Mouse (Mus musculus) erythroblast, embryonic 14.5 days (primary cell): ENCODE measurements around the gene Isyna1. TPM values are rescaled to one million over a fixed set of nuclear protein-coding genes. Genes with fewer than 3 reads are reported as not detected.

Source experiments
- H3K27me3 ChIP-seq: 2 replicates; pipeline ENCODE4 v1.6.1; 2012; ENCODE audit warnings: inconsistent platforms; ENCODE audit not compliant: control insufficient read depth
- H3K36me3 ChIP-seq: 2 replicates; pipeline ENCODE4 v1.6.1; 2012; ENCODE audit warnings: mild to moderate bottlenecking, inconsistent platforms; ENCODE audit not compliant: control insufficient read depth
- H3K4me1 ChIP-seq: 2 replicates; pipeline ENCODE4 v1.6.1; 2012; ENCODE audit warnings: inconsistent platforms; ENCODE audit not compliant: control insufficient read depth
- H3K4me3 ChIP-seq: replicated peaks from 2 replicates; pipeline ENCODE3; 2012; ENCODE audit warnings: moderate library complexity, mild to moderate bottlenecking, inconsistent platforms
- H3K9me3 ChIP-seq: 2 replicates; pipeline ENCODE4 v1.6.1; 2012; ENCODE audit warnings: low read length, inconsistent platforms, mixed read lengths; ENCODE audit not compliant: control insufficient read depth
- GATA1 ChIP-seq: IDR thresholded peaks from 2 replicates; pipeline ENCODE4 v1.6.1; 2012; ENCODE audit warnings: low read length, inconsistent platforms, mixed read lengths
- TAL1 ChIP-seq: IDR thresholded peaks from 3 replicates; pipeline ENCODE4 v1.6.1; 2012; ENCODE audit warnings: low read length, inconsistent platforms, mixed read lengths
- polyA plus RNA-seq: library from polyadenylated mRNA; stranded (reverse); fragments of >175 nt; gene quantifications from 2 replicates; pipeline ENCODE4 v1.2.3, GENCODE M21; 2012

Gene Isyna1
- polyA plus RNA-seq, 1 experiment = 13.4 TPM

- no peak overlapping the region for H3K4me3 ChIP-seq
- H3K27me3 ChIP-seq = peaks cover 16% of the 10 kb centered on the region
- H3K9me3 ChIP-seq = no peaks in the 10 kb centered on the region
- H3K36me3 ChIP-seq = no peaks in the 10 kb centered on the region
- TF ChIP-seq TAL1 (no peak), GATA1 (no peak)
- H3K4me1 ChIP-seq = peaks cover 30% of the 10 kb centered on the region
These were observed 41.4 kb downstream of the Isyna1 start for GRCm38 (mm10) chr8:70635527-70635926.

DNA sequence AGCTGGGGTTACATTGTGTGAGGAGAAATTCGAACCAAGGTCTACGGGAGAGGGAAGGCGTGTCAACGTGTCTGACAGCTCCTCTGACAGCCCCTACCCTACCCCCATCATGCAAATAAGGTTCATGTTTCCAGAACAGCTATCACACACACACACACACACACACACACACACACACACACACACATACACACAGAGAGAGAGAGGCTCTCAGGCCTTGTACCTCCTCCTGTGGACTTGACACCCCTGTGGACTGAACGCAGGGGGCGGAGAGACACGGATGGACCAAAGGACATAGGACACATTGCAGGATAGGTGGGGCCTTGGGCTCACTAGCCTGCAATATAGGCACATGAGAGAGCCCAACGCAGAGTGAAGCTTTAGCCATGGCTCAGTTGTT is 42.7 kb downstream of the Isyna1 start:
- Histone ChIP-seq H3K4me1 (peaks cover 18% of the 10 kb centered on the region), H3K36me3 (no peaks in the 10 kb centered on the region), H3K9me3 (no peaks in the 10 kb centered on the region), H3K27me3 (peaks cover 4% of the 10 kb centered on the region), H3K4me3 (no peak overlapping the region)
- TF ChIP-seq GATA1 = no peak
- TF ChIP-seq TAL1 = no peak

- TF ChIP-seq TAL1 = no peak
- no peak for TF ChIP-seq GATA1
- H3K36me3 ChIP-seq = no peaks in the 10 kb centered on the region
- H3K4me1 ChIP-seq = peaks cover 23% of the 10 kb centered on the region
- no peaks in the 10 kb centered on the region for H3K9me3 ChIP-seq
- H3K27me3 ChIP-seq = 0 out of 2 replicates have a peak, but pooled peaks cover 2% of the 10 kb centered on the region
- no peak overlapping the region for H3K4me3 ChIP-seq
These were observed 44.6 kb downstream of the Isyna1 start for GRCm38 (mm10) chr8:70638752-70639151.

- 0 out of 2 replicates have a peak, but pooled peaks cover 2% of the 10 kb centered on the region for H3K27me3 ChIP-seq
- H3K9me3 ChIP-seq = no peaks in the 10 kb centered on the region
- no peak for TF ChIP-seq GATA1
- no peak for TF ChIP-seq TAL1
- H3K36me3 ChIP-seq = no peaks in the 10 kb centered on the region
- peaks cover 22% of the 10 kb centered on the region for H3K4me1 ChIP-seq
- H3K4me3 ChIP-seq = no peak overlapping the region
These were observed 48.8 kb downstream of the Isyna1 start for GRCm38 (mm10) chr8:70643019-70643418.

DNA sequence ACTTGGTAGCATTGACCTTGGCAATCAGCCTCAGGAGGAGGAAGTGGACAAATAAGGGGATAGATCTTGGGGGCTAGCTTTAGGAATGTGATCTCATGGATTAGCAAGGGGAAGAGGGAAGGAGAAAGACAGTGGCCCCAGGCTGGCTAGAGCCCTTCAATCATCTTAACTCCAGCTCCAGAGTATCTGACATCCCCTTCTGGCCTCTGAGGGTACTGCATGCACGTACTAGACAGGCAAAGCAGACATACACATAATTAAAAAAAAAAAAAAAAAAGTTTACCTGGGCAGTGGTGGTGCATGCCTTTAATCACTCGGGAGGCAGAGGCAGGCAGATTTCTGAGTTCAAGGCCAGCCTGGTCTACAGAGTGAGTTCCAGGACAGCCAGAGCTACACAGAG is 49.9 kb downstream of the Isyna1 start:
- H3K9me3 ChIP-seq = no peaks in the 10 kb centered on the region
- no peak overlapping the region for H3K4me3 ChIP-seq
- 0 out of 2 replicates have a peak, but pooled peaks cover 2% of the 10 kb centered on the region for H3K27me3 ChIP-seq
- H3K4me1 ChIP-seq = peaks cover 29% of the 10 kb centered on the region
- H3K36me3 ChIP-seq = peaks cover 4% of the 10 kb centered on the region
- TF ChIP-seq GATA1 = no peak
- TF ChIP-seq TAL1 = no peak

GRCm38 (mm10) chr8:70645501-70646224 is 51.5 kb downstream of the Isyna1 start:
- TF ChIP-seq GATA1 = no peak
- no peak for TF ChIP-seq TAL1
- Histone ChIP-seq H3K9me3 (no peaks in the 10 kb centered on the region), H3K4me1 (peaks cover 36% of the 10 kb centered on the region), H3K27me3 (0 out of 2 replicates have a peak, but pooled peaks cover 2% of the 10 kb centered on the region), H3K36me3 (peaks cover 19% of the 10 kb centered on the region), H3K4me3 (no peak overlapping the region)

- Histone ChIP-seq H3K36me3 (peaks cover 26% of the 10 kb centered on the region), H3K9me3 (no peaks in the 10 kb centered on the region), H3K27me3 (0 out of 2 replicates have a peak, but pooled peaks cover 2% of the 10 kb centered on the region), H3K4me1 (peaks cover 36% of the 10 kb centered on the region), H3K4me3 (no peak overlapping the region)
- TF ChIP-seq TAL1 (no peak), GATA1 (no peak)
These were observed 52.2 kb downstream of the Isyna1 start for GRCm38 (mm10) chr8:70646369-70646768.

- H3K27me3 ChIP-seq = 0 out of 2 replicates have a peak, but pooled peaks cover 2% of the 10 kb centered on the region
- H3K4me1 ChIP-seq = peaks cover 36% of the 10 kb centered on the region
- H3K4me3 ChIP-seq = no peak overlapping the region
- TF ChIP-seq GATA1 (no peak), TAL1 (no peak)
- H3K36me3 ChIP-seq = peaks cover 29% of the 10 kb centered on the region
- H3K9me3 ChIP-seq = no peaks in the 10 kb centered on the region
These were observed 52.6 kb downstream of the Isyna1 start for GRCm38 (mm10) chr8:70646775-70647174.

Other genes with a start within 250 kb of the Isyna1 start
- 18.7 and 18.9 TPM in 2 replicates for gene Upf1, start 241.1 kb upstream of the Isyna1 start, polyA plus RNA-seq
- gene Comp, start 220.8 kb upstream of the Isyna1 start, polyA plus RNA-seq = not detected in 2 replicates
- gene Crtc1, start 154.8 kb upstream of the Isyna1 start, polyA plus RNA-seq = 1.8 and 2.1 TPM in 2 replicates
- gene Klhl26, start 117.4 kb upstream of the Isyna1 start, polyA plus RNA-seq = 0.92 and 1.0 TPM in 2 replicates
- gene Tmem59l, start 107.0 kb upstream of the Isyna1 start, polyA plus RNA-seq = not detected in 2 replicates
- gene Crlf1, start 101.2 kb upstream of the Isyna1 start, polyA plus RNA-seq = 0.63 and 1.7 TPM in 2 replicates
- 53.1 and 68.2 TPM in 2 replicates for gene Rex1bd, start 87.6 kb upstream of the Isyna1 start, polyA plus RNA-seq
- gene Uba52, start 83.6 kb upstream of the Isyna1 start, polyA plus RNA-seq = 107 and 138 TPM in 2 replicates
- gene Fkbp8, start 66.6 kb upstream of the Isyna1 start, polyA plus RNA-seq = 255 and 264 TPM in 2 replicates
- 2.6 and 3.8 TPM in 2 replicates for gene Kxd1, start 66.4 kb upstream of the Isyna1 start, polyA plus RNA-seq
- 3.3 and 3.8 TPM in 2 replicates for gene Ell, start 54.9 kb upstream of the Isyna1 start, polyA plus RNA-seq
- gene Ssbp4, start 14.5 kb downstream of the Isyna1 start, polyA plus RNA-seq = 40.7 and 52.6 TPM in 2 replicates
- 0.12 and 0.40 TPM in 2 replicates for gene Lrrc25, start 21.8 kb downstream of the Isyna1 start, polyA plus RNA-seq
- 0.13 TPM in 1 of 2 replicates, not detected in the other for gene Gdf15, start 38.1 kb downstream of the Isyna1 start, polyA plus RNA-seq
- 0.29 and 0.32 TPM in 2 replicates for gene Pgpep1, start 66.0 kb downstream of the Isyna1 start, polyA plus RNA-seq
- gene Lsm4, start 78.9 kb downstream of the Isyna1 start, polyA plus RNA-seq = 70.4 and 88.0 TPM in 2 replicates
- 816 and 971 TPM in 2 replicates for gene Jund, start 104.6 kb downstream of the Isyna1 start, polyA plus RNA-seq
- 0.02 TPM in 1 of 2 replicates, not detected in the other for gene Iqcn, start 109.1 kb downstream of the Isyna1 start, polyA plus RNA-seq
- gene Gm3336, start 124.2 kb downstream of the Isyna1 start, polyA plus RNA-seq = not detected in 2 replicates
- gene Pde4c, start 129.3 kb downstream of the Isyna1 start, polyA plus RNA-seq = 0.02 TPM in 1 of 2 replicates, not detected in the other
- gene Rab3a, start 160.3 kb downstream of the Isyna1 start, polyA plus RNA-seq = 0.30 and 0.59 TPM in 2 replicates
- gene Mpv17l2, start 166.6 kb downstream of the Isyna1 start, polyA plus RNA-seq = 11.4 and 15.6 TPM in 2 replicates
- 3.8 and 4.9 TPM in 2 replicates for gene Pik3r2, start 182.3 kb downstream of the Isyna1 start, polyA plus RNA-seq
- gene Mast3, start 210.7 kb downstream of the Isyna1 start, polyA plus RNA-seq = 3.7 and 4.8 TPM in 2 replicates
- gene Il12rb1, start 214.1 kb downstream of the Isyna1 start, polyA plus RNA-seq = 0.03 TPM in 1 of 2 replicates, not detected in the other
- gene Arrdc2, start 245.3 kb downstream of the Isyna1 start, polyA plus RNA-seq = 28.7 and 50.4 TPM in 2 replicates